Mouse (Mus musculus): ENCODE data around the gene Lnx2. TPM values are rescaled to one million over a fixed set of nuclear protein-coding genes. Genes with fewer than 3 reads are reported as not detected.
A peak's percentile ranks its signal among the peaks of the same experiment; 100 is the strongest.

Gene Lnx2
- polyA plus RNA-seq (2015; fragmentation: Nextera tagmentation; extraction: Ambion mirVana) = 4.7 and 4.9 TPM in 2 replicates

- peak within 1 kb of the TSS; percentile 80 for H3K9ac ChIP-seq
- WGBS (ENCODE audit: insufficient replicate concordance) = under 1% methylated on average over 65 of the region's 65 CpGs
- peaks cover 19% of the 10 kb centered on the region for H3K36me3 ChIP-seq (replicated peaks)
- H3K27ac ChIP-seq (replicated peaks) = peak within 1 kb of the TSS; percentile 93
- peak within 1 kb of the TSS; percentile 97 for H3K4me2 ChIP-seq
- peaks cover 59% of the 10 kb centered on the region for H3K4me1 ChIP-seq (replicated peaks)
- H3K4me3 ChIP-seq (replicated peaks) = peak within 1 kb of the TSS; percentile 83
- peak; percentile 96 for ATAC-seq (ENCODE audit: insufficient read depth)
- no peaks in the 10 kb centered on the region for H3K9me3 ChIP-seq (replicated peaks)
- H3K27me3 ChIP-seq = no peaks in the 10 kb centered on the region
These were observed at the start of gene Lnx2 for GRCm38 (mm10) chr5:147076026-147076798. TSS of gene Lnx2 (minus strand) at chr5:147076586.

- Histone ChIP-seq H3K4me2 (no peak overlapping the region), H3K36me3 (replicated peaks) (no peaks in the 10 kb centered on the region), H3K27me3 (no peaks in the 10 kb centered on the region), H3K9me3 (replicated peaks) (0 out of 2 replicates have a peak, but pooled peaks cover 5% of the 10 kb centered on the region), H3K9ac (no peak overlapping the region), H3K4me3 (replicated peaks) (no peak overlapping the region), H3K27ac (replicated peaks) (no peak overlapping the region), H3K4me1 (replicated peaks) (no peaks in the 10 kb centered on the region)
- WGBS (ENCODE audit: insufficient replicate concordance) = 66% methylated on average over 13 of the region's 13 CpGs
- no peak for ATAC-seq (ENCODE audit: insufficient read depth)
These were observed 49.3 kb upstream of the Lnx2 start for GRCm38 (mm10) chr5:147125542-147126185.

GRCm38 (mm10) chr5:147124794-147125193, 48.4 kb upstream of the Lnx2 start:
- Histone ChIP-seq H3K27ac (replicated peaks) (no peak overlapping the region), H3K27me3 (no peaks in the 10 kb centered on the region), H3K9ac (no peak overlapping the region), H3K4me1 (replicated peaks) (no peaks in the 10 kb centered on the region), H3K4me3 (replicated peaks) (no peak overlapping the region), H3K4me2 (no peak overlapping the region), H3K36me3 (replicated peaks) (no peaks in the 10 kb centered on the region), H3K9me3 (replicated peaks) (0 out of 2 replicates have a peak, but pooled peaks cover 6% of the 10 kb centered on the region)
- ATAC-seq (ENCODE audit: insufficient read depth) = no peak
- 59% methylated on average over 9 of the region's 9 CpGs for WGBS (ENCODE audit: insufficient replicate concordance)

GRCm38 (mm10) chr5:147121146-147121545, 44.8 kb upstream of the Lnx2 start:
- Histone ChIP-seq H3K36me3 (replicated peaks) (no peaks in the 10 kb centered on the region), H3K4me2 (no peak overlapping the region), H3K4me1 (replicated peaks) (no peaks in the 10 kb centered on the region), H3K27ac (replicated peaks) (no peak overlapping the region), H3K27me3 (no peaks in the 10 kb centered on the region), H3K4me3 (replicated peaks) (no peak overlapping the region), H3K9ac (no peak overlapping the region), H3K9me3 (replicated peaks) (0 out of 2 replicates have a peak, but pooled peaks cover 6% of the 10 kb centered on the region)
- no peak for ATAC-seq (ENCODE audit: insufficient read depth)
- WGBS (ENCODE audit: insufficient replicate concordance) = 72% methylated on average over 4 of the region's 4 CpGs

- Histone ChIP-seq H3K9ac (no peak overlapping the region), H3K9me3 (replicated peaks) (peaks cover 10% of the 10 kb centered on the region), H3K4me2 (no peak overlapping the region), H3K27me3 (no peaks in the 10 kb centered on the region), H3K36me3 (replicated peaks) (peaks cover under 1% of the 10 kb centered on the region), H3K4me3 (replicated peaks) (no peak overlapping the region), H3K27ac (replicated peaks) (no peak overlapping the region), H3K4me1 (replicated peaks) (no peaks in the 10 kb centered on the region)
- 28% methylated on average over 6 of the region's 6 CpGs for WGBS (ENCODE audit: insufficient replicate concordance)
- no peak for ATAC-seq (ENCODE audit: insufficient read depth)
These were observed 40.6 kb upstream of the Lnx2 start for GRCm38 (mm10) chr5:147117027-147117426.

- 77% methylated on average over 4 of the region's 4 CpGs for WGBS (ENCODE audit: insufficient replicate concordance)
- Histone ChIP-seq H3K4me1 (replicated peaks) (no peaks in the 10 kb centered on the region), H3K9ac (no peak overlapping the region), H3K4me2 (no peak overlapping the region), H3K36me3 (replicated peaks) (peaks cover 11% of the 10 kb centered on the region), H3K4me3 (replicated peaks) (no peak overlapping the region), H3K9me3 (replicated peaks) (peaks cover 4% of the 10 kb centered on the region), H3K27me3 (no peaks in the 10 kb centered on the region), H3K27ac (replicated peaks) (no peak overlapping the region)
- ATAC-seq (ENCODE audit: insufficient read depth) = no peak
These were observed 39.2 kb upstream of the Lnx2 start for GRCm38 (mm10) chr5:147115631-147116030.

GRCm38 (mm10) chr5:147114738-147115137, 38.4 kb upstream of the Lnx2 start:
- Histone ChIP-seq H3K9ac (no peak overlapping the region), H3K4me3 (replicated peaks) (no peak overlapping the region), H3K36me3 (replicated peaks) (peaks cover 18% of the 10 kb centered on the region), H3K27me3 (no peaks in the 10 kb centered on the region), H3K27ac (replicated peaks) (no peak overlapping the region), H3K4me1 (replicated peaks) (no peaks in the 10 kb centered on the region), H3K9me3 (replicated peaks) (peaks cover 3% of the 10 kb centered on the region), H3K4me2 (no peak overlapping the region)
- WGBS (ENCODE audit: insufficient replicate concordance) = 70% methylated on average over 7 of the region's 7 CpGs
- ATAC-seq (ENCODE audit: insufficient read depth) = no peak

GRCm38 (mm10) chr5:147108861-147109591, 32.6 kb upstream of the Lnx2 start:
- Histone ChIP-seq H3K36me3 (replicated peaks) (peaks cover 57% of the 10 kb centered on the region), H3K9me3 (replicated peaks) (no peaks in the 10 kb centered on the region), H3K27me3 (no peaks in the 10 kb centered on the region), H3K9ac (no peak overlapping the region), H3K4me2 (no peak overlapping the region), H3K4me3 (replicated peaks) (no peak overlapping the region), H3K27ac (replicated peaks) (no peak overlapping the region), H3K4me1 (replicated peaks) (no peaks in the 10 kb centered on the region)
- no peak for ATAC-seq (ENCODE audit: insufficient read depth)
- 86% methylated on average over 13 of the region's 13 CpGs for WGBS (ENCODE audit: insufficient replicate concordance)

GRCm38 (mm10) chr5:147107276-147107675, 30.9 kb upstream of the Lnx2 start:
- Histone ChIP-seq H3K27ac (replicated peaks) (no peak overlapping the region), H3K4me1 (replicated peaks) (no peaks in the 10 kb centered on the region), H3K4me3 (replicated peaks) (no peak overlapping the region), H3K9ac (no peak overlapping the region), H3K27me3 (no peaks in the 10 kb centered on the region), H3K9me3 (replicated peaks) (no peaks in the 10 kb centered on the region), H3K36me3 (replicated peaks) (peaks cover 65% of the 10 kb centered on the region), H3K4me2 (no peak overlapping the region)
- ATAC-seq (ENCODE audit: insufficient read depth) = no peak
- 89% methylated on average over 3 of the region's 3 CpGs for WGBS (ENCODE audit: insufficient replicate concordance)

GRCm38 (mm10) chr5:147102295-147102694, 25.9 kb upstream of the Lnx2 start:
- Histone ChIP-seq H3K27me3 (no peaks in the 10 kb centered on the region), H3K27ac (replicated peaks) (no peak overlapping the region), H3K4me2 (no peak overlapping the region), H3K9ac (no peak overlapping the region), H3K36me3 (replicated peaks) (peaks cover 35% of the 10 kb centered on the region), H3K4me3 (replicated peaks) (no peak overlapping the region), H3K9me3 (replicated peaks) (no peaks in the 10 kb centered on the region), H3K4me1 (replicated peaks) (no peaks in the 10 kb centered on the region)
- no peak for ATAC-seq (ENCODE audit: insufficient read depth)
- WGBS (ENCODE audit: insufficient replicate concordance) = 76% methylated on average over 6 of the region's 6 CpGs

GRCm38 (mm10) chr5:147100180-147100579, 23.8 kb upstream of the Lnx2 start:
- H3K27ac ChIP-seq (replicated peaks) = no peak overlapping the region
- peaks cover 21% of the 10 kb centered on the region for H3K36me3 ChIP-seq (replicated peaks)
- no peaks in the 10 kb centered on the region for H3K4me1 ChIP-seq (replicated peaks)
- no peak overlapping the region for H3K4me3 ChIP-seq (replicated peaks)
- H3K9ac ChIP-seq = no peak overlapping the region
- H3K9me3 ChIP-seq (replicated peaks) = no peaks in the 10 kb centered on the region
- no peak for ATAC-seq (ENCODE audit: insufficient read depth)
- 65% methylated on average over 2 of the region's 2 CpGs for WGBS (ENCODE audit: insufficient replicate concordance)
- H3K4me2 ChIP-seq = no peak overlapping the region
- H3K27me3 ChIP-seq = no peaks in the 10 kb centered on the region
